Mouse (Mus musculus) thymus, postnatal 0 days (tissue): ENCODE results near the gene Mgat4a. TPM values are rescaled to one million over a fixed set of nuclear protein-coding genes. Genes with fewer than 3 reads are reported as not detected.

Experiments used
- DNase-seq: peaks from one replicate; pipeline ENCODE4 v3.0.0-alpha.2; 2015; ENCODE audit warnings: low spot score
- polyA plus RNA-seq: library from polyadenylated mRNA; unstranded; fragments of >200 nt; fragmentation: Nextera tagmentation; extraction: Ambion mirVana; gene quantifications from 2 replicates; pipeline ENCODE4 v1.2.1, GENCODE M21; 2015

Gene Mgat4a
- polyA plus RNA-seq, 1 experiment from 2014 or later: 14.7 TPM

DNA sequence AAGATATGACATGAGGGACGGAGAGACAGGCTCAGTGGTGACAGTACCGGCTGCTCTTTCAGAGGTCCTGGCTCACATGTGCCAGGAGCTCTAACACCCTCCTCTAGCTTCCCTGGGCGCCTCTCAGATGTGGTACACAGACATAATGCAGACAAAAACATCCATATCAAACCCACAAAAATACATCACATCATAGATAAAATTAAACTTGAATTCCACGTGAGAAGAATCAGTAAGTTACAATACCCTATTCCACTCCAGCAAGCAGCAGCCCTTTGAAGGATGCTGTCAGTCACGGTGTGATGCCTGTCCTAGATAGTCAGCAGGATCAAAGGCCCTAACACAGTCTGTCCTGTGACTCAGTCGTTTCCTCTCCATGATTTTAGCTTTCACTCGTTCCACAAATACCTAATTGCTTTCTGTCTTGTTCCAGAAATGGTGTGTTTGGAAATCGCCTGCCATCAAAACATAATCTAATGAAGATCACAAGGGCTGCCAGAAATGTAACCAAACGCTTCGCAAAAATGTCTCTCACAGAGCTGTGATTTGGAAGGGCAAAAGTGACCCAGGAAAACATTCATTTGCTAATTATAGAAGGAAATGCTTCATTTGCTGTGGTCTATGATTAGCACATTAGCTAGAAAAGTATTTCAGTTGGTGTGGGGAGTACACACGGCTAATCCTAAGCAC lies 44.1 kb downstream of the Mgat4a start:
- peak; percentile 46 for DNase-seq

GRCm38 (mm10) chr1:37495698-37496321 lies 45.0 kb downstream of the Mgat4a start:
- DNase-seq: peak; percentile 69

- no peak for DNase-seq
These were observed 45.7 kb downstream of the Mgat4a start for GRCm38 (mm10) chr1:37495104-37495503.

DNA sequence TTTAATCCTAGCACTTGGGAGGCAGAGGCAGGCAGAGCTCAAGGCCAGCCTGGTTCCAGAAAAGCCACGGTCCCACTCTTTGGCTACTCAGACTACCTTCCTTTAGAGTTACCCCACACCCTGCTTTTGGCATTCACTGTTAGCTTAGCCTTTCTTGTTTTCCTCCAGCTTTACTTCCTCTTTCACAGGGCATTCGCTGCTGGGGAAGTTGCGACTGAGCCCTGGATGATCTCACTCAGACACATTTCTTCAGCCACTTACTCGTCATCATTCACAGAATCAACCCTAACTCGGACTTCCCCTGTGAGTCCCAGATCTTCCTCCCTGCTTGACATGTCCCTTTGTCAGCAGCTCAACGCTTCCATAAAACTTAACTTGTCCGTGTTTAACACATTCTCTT lies 49.1 kb downstream of the Mgat4a start:
- peak; percentile 37 for DNase-seq

GRCm38 (mm10) chr1:37490691-37491212 lies 50.1 kb downstream of the Mgat4a start:
- DNase-seq: no peak

DNA sequence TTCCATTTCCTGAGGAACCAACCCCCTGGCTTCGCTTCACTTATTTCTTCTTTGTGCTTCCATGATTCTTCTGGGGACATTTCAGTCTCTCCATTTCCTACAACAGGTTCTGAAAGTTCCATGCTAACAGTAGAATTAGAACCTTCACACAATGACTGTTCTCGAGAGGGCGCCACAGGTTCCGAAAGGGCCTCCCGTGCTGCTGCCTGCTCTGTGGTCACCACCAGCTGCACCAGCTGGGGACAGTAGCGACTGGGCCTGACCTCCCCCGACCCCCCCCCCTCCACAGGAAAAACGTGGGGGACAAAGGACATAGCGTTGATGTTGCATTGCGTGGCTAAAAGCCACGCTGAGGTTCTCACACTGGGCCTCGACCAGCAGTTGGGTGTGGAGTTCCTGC lies 52.3 kb downstream of the Mgat4a start:
- no peak for DNase-seq

DNA sequence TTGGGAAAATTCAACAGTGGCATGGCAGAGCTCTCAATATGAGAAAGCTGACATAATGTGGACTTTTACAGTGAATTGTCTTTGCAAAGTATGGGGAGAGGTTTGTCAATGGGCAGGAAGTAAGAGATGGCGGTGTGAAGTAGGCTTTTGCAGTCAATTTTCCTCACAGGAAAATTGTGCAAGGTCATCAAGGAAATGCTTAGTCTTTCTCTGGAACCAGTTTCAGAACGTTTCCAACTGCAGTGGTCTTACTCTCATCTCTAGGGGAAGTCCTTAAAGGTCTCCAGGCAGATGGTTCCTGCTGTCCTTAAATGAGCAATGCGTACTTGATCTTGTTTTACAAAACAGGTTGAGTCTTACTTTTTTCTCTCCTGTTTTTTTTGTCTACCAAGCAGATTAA lies 53.8 kb downstream of the Mgat4a start:
- no peak for DNase-seq

- no peak for DNase-seq
These were observed 54.4 kb downstream of the Mgat4a start for GRCm38 (mm10) chr1:37486439-37486838.

- DNase-seq: no peak
These were observed 56.2 kb downstream of the Mgat4a start for GRCm38 (mm10) chr1:37484612-37485011.

DNA sequence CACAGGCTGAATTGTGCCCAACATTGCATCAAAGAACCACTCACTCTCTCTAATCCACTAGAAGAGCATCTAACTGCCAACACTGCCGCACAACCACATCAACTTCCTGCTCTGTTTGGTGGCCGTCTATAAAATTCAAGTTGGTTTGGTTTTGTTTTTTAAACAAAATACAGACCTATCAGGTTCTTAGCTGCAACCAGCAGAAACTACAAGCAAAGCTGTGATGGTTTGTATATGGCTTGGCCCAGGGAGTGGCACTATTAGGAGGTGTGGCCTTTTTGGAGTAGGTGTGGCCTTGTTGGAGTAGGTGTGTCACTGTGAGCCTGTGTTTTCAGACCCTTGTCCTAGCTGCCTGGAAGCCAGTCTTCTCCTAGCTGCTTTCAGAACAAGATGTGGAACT lies 59.5 kb downstream of the Mgat4a start:
- DNase-seq: peak; percentile 75

GRCm38 (mm10) chr1:37480731-37481130 lies 60.1 kb downstream of the Mgat4a start:
- DNase-seq: no peak

- DNase-seq: peak; percentile 29
These were observed 61.1 kb downstream of the Mgat4a start for GRCm38 (mm10) chr1:37479759-37480158.

DNA sequence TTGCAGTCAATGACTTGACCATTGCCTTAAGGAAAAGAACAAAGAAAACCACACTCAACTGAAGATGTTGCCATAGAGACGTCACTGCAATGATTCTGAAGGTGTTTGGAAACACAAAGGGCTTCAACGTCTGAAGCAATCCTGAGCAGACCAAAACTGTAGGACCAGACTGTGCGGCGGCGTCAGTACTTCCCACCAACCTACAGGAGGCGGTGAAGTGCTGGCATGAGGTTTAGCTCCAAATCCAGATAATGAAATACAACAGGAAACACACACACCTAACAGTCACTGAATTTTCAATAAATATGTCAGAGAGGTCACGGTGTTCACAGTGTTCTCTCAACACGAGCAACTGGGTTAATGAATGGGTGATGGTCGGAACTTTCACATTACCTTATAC lies 61.7 kb downstream of the Mgat4a start:
- DNase-seq: peak; percentile 83

DNA sequence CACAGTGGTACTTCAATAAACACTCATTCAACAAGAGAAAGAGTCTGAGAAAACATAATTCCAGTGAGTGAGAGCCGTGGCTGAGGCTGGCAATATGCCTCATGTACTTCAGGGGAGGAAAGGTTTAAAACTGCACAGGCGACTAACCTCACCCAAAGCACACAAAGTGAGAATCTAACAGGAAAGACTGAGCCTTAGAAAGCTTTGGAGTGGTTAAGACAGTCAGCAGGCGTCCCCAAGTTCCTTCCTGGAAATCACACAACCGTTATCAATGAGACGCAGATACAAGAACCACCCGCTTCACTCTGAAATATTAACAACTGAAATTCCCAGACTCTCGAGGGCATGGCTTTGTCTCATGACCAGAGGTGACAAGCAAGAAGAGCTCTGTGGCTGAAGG lies 62.4 kb downstream of the Mgat4a start:
- peak; percentile 43 for DNase-seq

DNA sequence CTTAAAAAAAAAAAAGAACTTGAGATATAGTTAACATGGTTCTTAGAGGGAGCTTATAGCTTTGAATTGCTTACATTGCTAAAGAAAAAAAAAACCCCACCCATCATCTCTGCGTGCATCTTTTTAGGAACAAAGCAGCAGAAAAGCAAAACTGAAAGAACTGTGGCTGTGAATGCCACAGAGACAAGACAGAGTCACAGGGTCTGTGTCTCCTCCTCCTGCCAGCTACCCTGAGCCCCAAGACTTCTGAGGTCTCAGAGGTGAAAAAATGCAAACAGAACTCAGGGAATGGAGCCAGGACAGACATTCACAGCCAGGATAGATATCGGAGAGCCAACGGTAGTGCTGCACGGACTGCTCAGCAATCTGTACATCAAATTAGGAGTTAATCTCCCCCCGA lies 62.9 kb downstream of the Mgat4a start:
- DNase-seq: peak; percentile 48

- DNase-seq: peak; percentile 26
These were observed 63.6 kb downstream of the Mgat4a start for GRCm38 (mm10) chr1:37477250-37477649.

DNA sequence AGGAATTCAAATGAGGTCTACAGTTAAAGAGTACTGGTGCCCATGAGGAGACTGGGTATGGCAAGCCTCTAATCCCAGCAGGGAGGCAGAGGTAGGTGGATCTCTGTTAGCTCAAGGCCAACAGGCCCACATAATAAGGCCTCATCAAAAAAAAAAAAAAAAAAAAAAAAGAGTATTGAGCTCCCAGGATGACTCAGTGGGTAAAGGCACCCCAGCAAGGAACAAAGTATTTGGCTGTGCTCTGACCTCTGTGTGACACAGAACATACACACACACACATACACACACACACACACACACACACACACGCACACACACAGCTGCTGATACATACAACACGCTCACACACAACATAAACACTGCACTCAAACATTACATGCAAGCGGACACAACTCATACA lies 65.5 kb downstream of the Mgat4a start:
- DNase-seq: no peak

DNA sequence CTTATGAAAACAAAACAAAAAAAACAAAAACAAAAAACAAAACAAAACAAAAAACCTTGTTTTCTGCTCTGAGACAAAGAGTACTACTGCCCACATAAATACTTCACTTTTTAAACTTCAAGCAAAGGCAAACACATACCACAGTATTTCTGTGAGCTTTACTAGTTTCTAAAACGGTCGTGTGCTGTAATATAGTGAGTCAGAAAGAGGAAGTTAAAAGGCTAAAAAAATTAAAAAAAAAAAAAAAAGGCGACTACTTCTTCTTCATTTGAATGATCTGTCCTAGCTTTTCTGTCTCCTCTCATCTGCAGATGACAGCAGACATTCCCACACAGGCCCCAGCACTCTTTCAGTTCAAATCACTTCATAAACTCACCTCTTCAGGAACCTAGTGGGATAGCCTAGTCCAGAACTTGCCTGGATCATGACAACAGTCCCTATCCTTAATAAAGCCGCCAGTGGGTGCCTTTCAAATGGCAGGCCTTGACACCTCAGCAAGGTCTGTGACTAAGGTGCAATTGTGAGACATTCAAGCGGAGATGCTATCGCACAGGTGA lies 66.1 kb downstream of the Mgat4a start:
- no peak for DNase-seq

GRCm38 (mm10) chr1:37474046-37474445 lies 66.8 kb downstream of the Mgat4a start:
- peak; percentile 51 for DNase-seq

DNA sequence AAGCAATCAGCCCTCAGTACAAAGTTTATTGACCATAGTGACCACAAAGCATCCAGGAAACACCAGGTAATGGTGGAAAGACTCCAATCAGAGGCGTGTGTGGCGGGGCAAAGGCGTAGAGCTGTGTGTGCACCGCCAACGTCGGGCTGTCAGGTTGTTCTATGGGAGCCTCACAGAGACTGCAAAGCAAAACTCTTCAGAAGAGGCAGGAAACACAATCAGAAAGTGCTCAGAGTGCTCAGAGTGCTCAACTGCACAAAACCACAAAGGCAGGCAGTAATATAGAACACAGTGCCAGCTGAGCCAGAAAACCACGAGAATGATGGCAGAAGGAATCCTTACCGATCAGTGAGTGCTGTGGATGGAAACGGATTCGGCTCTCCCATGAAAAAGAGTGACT lies 67.6 kb downstream of the Mgat4a start:
- peak; percentile 83 for DNase-seq

DNA sequence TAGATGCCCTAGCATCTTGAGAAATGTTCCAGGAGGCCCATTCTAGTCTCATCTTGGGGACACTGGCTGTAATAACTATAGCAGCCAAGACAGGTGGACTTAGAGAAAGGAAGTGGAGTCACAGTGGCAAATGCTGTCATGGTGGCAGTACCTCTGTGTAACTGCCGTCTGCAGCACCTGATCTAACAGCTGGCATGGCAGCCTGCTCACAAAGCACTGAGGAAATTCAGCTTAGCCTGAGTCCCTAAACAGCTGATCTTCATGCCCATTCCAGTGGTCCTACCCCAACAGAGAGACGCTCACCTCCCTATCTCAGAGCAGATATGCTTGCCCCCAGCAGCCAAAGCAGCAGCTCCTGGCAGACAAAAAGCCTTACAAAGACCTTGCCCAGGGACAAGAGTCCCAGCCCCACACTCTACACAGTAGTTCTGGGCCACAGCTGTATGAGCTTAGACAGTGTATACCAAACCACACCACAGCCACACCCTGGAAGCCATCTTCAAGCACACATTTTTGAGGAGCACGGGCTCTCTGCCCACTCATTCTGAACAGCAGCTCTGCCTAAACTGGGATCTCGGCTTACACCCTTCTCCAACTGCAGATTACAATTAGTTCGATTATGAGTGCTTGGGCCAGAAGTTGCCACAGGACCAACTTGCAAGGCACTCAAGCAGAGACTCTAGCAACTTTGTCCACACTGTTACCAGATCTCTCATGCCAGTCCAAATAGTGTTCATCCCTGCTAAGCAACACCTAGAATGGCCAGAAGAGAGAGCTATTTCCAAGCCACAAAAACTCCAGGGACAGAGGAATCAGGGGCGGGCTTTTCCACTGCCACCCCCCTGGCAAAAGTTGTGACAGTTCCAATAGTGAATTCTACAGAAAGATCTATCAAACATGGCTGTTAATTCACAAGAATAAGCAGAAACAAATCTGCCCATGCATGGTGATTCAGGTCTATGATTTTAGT lies 69.4 kb downstream of the Mgat4a start:
- peak; percentile 74 for DNase-seq
